Mouse (Mus musculus): ENCODE results near the gene Ptrh1. TPM values are rescaled to one million over a fixed set of nuclear protein-coding genes. Genes with fewer than 3 reads are reported as not detected.

The Ptrh1 gene
- total RNA-seq (2021), result 1 to 10 TPM; 1.7 to 3.3 TPM

GRCm38 (mm10) chr2:32775359-32776074, at the start of gene Ptrh1, which contains the start of gene Ttc16:
TSS of gene Ptrh1 (plus strand) at chr2:32775786.
TSS of gene Ttc16 (minus strand) at chr2:32775633.
- intact Hi-C loops (cut with DNase I), result loop anchor here (5.0 kb wide), 1 partner anchor 152 kb away; no protein-coding TSS in a partner anchor
- peak; percentile 99 for DNase-seq

GRCm38 (mm10) chr2:32727435-32727834, 48.2 kb upstream of the Ptrh1 start:
- DNase-seq, result peak; percentile 96
- intact Hi-C loops (cut with DNase I), result no loop called here

- DNase-seq, result peak; percentile 71 to 72
- intact Hi-C loops (cut with DNase I), result loop anchor here (2.0 kb wide), 1 partner anchor 14 kb away; no protein-coding TSS in a partner anchor
Observed at GRCm38 (mm10) chr2:32728463-32728862, 47.1 kb upstream of the Ptrh1 start.

GRCm38 (mm10) chr2:32729547-32729946, 46.0 kb upstream of the Ptrh1 start:
- no peak for DNase-seq

GRCm38 (mm10) chr2:32730854-32731253, 44.7 kb upstream of the Ptrh1 start:
- DNase-seq, result peak; percentile 57 to 71
- intact Hi-C loops (cut with DNase I), result no loop called here

More at GRCm38 (mm10) chr2:32729547-32729946, 46.0 kb upstream of the Ptrh1 start:
- intact Hi-C loops (cut with DNase I), result loop anchor here (2.0 kb wide), 1 partner anchor 15 kb away; no protein-coding TSS in a partner anchor

GRCm38 (mm10) chr2:32731911-32732310, 43.7 kb upstream of the Ptrh1 start:
- peak in 1 of 2 experiments; percentile 48 for DNase-seq
- intact Hi-C loops (cut with DNase I), result no loop called here

GRCm38 (mm10) chr2:32732695-32733094, 42.9 kb upstream of the Ptrh1 start:
- no peak for DNase-seq
- intact Hi-C loops (cut with DNase I), result no loop called here

GRCm38 (mm10) chr2:32734480-32734879, 41.1 kb upstream of the Ptrh1 start:
- intact Hi-C loops (cut with DNase I), result no loop called here
- DNase-seq, result no peak

- peak; percentile 68 to 77 for DNase-seq
- intact Hi-C loops (cut with DNase I), result no loop called here
Observed at GRCm38 (mm10) chr2:32734933-32735332, 40.7 kb upstream of the Ptrh1 start.

GRCm38 (mm10) chr2:32736306-32736829, 39.2 kb upstream of the Ptrh1 start:
- intact Hi-C loops (cut with DNase I), result no loop called here
- no peak for DNase-seq

- no peak for DNase-seq
- intact Hi-C loops (cut with DNase I), result no loop called here
Observed at GRCm38 (mm10) chr2:32737008-32737407, 38.6 kb upstream of the Ptrh1 start.

- DNase-seq, result no peak
- intact Hi-C loops (cut with DNase I), result no loop called here
Observed at GRCm38 (mm10) chr2:32739311-32739710, 36.3 kb upstream of the Ptrh1 start.

- intact Hi-C loops (cut with DNase I), result no loop called here
- no peak for DNase-seq
Observed at GRCm38 (mm10) chr2:32740916-32741272, 34.7 kb upstream of the Ptrh1 start, which contains the start of gene 6330409D20Rik. TSS of gene 6330409D20Rik (minus strand) at chr2:32741016.

- intact Hi-C loops (cut with DNase I), result no loop called here
- peak; percentile 56 to 57 for DNase-seq
Observed at GRCm38 (mm10) chr2:32741273-32742172, 34.1 kb upstream of the Ptrh1 start.

- no peak for DNase-seq
- intact Hi-C loops (cut with DNase I), result no loop called here
Observed at GRCm38 (mm10) chr2:32742173-32742531, 33.4 kb upstream of the Ptrh1 start.

- DNase-seq, result no peak
- intact Hi-C loops (cut with DNase I), result no loop called here
Observed at GRCm38 (mm10) chr2:32744272-32744982, 31.2 kb upstream of the Ptrh1 start.

GRCm38 (mm10) chr2:32749082-32749481, 26.5 kb upstream of the Ptrh1 start:
- intact Hi-C loops (cut with DNase I), result loop anchor here (5.0 kb wide), 1 partner anchor 117 kb away; no protein-coding TSS in a partner anchor

GRCm38 (mm10) chr2:32750199-32750598, 25.4 kb upstream of the Ptrh1 start:
- no peak for DNase-seq
- intact Hi-C loops (cut with DNase I), result no loop called here

More at GRCm38 (mm10) chr2:32749082-32749481, 26.5 kb upstream of the Ptrh1 start:
- no peak for DNase-seq

GRCm38 (mm10) chr2:32750887-32751664, 24.5 kb upstream of the Ptrh1 start:
- DNase-seq, result peak; percentile 72 to 73
- intact Hi-C loops (cut with DNase I), result no loop called here

GRCm38 (mm10) chr2:32751665-32752033, 23.9 kb upstream of the Ptrh1 start:
- no peak for DNase-seq
- intact Hi-C loops (cut with DNase I), result no loop called here

All from heart, postnatal 10 days (tissue).